Mouse (Mus musculus): Measurements from ENCODE around the gene Alg9. TPM values are rescaled to one million over a fixed set of nuclear protein-coding genes. Genes with fewer than 3 reads are reported as not detected.
A peak's percentile ranks its signal among the peaks of the same experiment; 100 is the strongest.

Alg9 gene
- total RNA-seq (2021), result 10 to 100 TPM; 29.0 to 31.1 TPM
- long read RNA-seq, experiment 1, transcript Alg9-201 (15 exons, 2,873 nt), result major isoform, 14 of 22 reads
- long read RNA-seq, experiment 1, partial matches to known transcripts, result 0 of 22 reads
- long read RNA-seq, experiment 1, other reads (novel, unspliced or antisense), result 8 of 22 reads
- long read RNA-seq, experiment 2, transcript Alg9-201 (15 exons, 2,873 nt), result major isoform, 10 of 28 reads
- long read RNA-seq, experiment 2, partial matches to known transcripts, result 2 of 28 reads
- long read RNA-seq, experiment 2, other reads (novel, unspliced or antisense), result 14 of 28 reads

DNA sequence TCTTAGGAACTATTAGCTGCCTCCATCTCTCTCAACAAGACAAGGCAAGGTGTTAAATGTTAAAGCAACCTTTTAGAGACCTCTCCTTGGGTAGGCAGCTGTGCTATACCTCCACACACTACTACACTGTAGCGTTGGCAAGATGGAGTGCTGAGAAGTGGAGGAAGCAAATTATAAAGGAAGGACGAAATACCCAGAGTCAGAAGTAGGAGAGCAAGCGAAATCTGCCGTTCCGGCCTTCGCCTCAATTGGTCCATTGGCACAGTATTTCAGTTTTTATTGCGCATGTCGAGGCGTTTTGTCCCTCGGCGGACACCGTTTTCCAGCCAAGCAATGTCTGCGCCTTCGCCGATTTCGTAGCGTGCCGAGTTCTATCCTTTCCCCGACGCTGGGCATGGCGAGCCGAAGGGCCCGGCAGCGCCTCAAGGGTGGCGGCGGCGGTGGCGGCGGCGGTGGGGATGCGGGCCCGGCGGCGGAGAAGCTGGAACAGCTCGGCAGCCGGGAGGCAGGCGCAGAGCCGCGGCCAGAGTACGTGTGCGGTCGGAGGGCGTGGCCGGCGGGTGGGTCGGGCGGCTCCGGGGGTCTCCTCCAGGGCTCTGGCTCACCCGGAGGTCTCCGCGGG lies at the start of gene Alg9, which contains the start of gene 1110032A03Rik:
Gene Alg9 (plus strand): TSS at position 29 of the 622 bp plus-strand sequence.
Gene 1110032A03Rik (minus strand): TSS at position 530 of the 622 bp plus-strand sequence.
- peak; percentile 81 to 91 for DNase-seq (ENCODE audit: low spot score in 2 of 2)
- peak within 1 kb of the TSS; percentile 71 for H3K4me3 ChIP-seq
- H3K27ac ChIP-seq, result peak within 1 kb of the TSS; percentile 90
- 0 out of 2 replicates have a peak, but pooled peaks have one; percentile 16 for TF ChIP-seq CTCF (conservative IDR thresholded peaks at IDR 0.05)

DNA sequence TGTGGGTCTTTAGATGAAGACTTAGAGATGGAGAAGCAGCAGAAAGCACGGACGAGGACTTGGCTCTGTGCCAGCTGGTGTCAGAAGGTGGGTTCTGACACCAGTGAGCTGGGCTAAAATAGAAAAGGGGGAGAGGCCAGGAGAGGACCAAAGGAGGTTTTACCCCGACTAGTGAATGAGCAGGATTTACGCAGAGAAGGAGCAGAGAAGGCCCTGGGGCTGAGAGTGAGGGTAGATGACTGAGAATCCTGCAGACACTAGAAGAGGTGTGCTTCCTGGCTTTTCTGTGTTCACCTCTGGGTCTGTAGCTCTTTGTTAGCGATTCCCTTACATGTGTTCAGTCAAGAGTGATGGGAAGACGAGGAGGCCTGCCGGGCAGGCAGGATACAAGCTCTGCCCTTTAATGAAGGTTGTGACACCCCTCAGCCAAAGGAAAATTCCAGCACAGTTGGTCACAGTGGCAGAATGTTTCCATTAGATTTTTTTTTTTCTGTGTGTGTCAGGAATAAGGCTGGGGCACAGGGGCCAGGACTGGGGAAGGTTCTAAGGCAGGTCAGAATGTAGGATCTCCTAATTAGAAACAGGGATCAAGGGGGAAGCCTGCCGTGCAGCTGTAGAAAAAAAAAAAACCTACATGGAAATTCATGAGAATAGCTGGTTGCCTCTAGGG lies 48.8 kb upstream of the Alg9 start:
- Histone ChIP-seq H3K4me3 (no peak overlapping the region), H3K27ac (peak overlapping the region; percentile 12; the same call in 1 of the 2 replicates)
- TF ChIP-seq CTCF (conservative IDR thresholded peaks at IDR 0.05), result no peak
- no peak for DNase-seq (ENCODE audit: low spot score in 2 of 2)

GRCm38 (mm10) chr9:50727171-50727924 lies 47.5 kb upstream of the Alg9 start:
- DNase-seq (ENCODE audit: low spot score in 2 of 2), result peak in 1 of 2 experiments; percentile 53
- peak overlapping the region; percentile 65 for H3K4me3 ChIP-seq
- no peak for TF ChIP-seq CTCF (conservative IDR thresholded peaks at IDR 0.05)
- H3K27ac ChIP-seq, result peak overlapping the region; percentile 85

DNA sequence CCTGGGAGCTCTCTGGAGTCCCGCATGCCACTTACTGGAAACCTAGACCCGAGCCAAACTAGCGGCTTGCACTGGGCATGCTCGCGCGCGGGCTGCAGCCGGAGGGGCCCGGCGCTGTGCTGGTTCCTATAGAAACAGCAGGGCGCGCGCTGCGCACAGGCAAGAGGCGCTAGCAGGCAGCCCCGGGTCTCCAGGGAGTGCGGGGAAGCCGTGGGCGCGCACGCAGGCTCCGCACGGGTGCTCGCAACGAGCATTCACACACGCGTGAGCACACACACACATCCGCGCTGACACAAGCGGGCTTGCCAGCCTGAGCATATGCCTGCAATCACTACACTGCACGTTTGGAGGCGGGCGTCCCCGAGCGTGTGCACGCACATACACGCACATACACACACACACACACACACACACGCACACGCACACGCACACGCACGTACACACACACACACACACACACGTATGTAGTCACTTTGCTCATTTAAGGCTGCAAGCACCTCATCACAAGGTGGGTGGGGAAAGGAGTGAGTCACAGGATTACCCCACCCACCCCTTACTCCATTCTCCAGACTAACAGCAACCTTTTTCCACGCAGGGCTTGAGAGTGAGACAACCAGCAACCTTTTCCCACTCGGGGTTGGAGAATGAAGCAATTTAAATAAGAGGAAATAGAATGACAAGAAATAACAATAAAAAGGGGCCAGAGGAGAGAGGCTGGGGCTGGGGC lies 46.7 kb upstream of the Alg9 start:
- Histone ChIP-seq H3K4me3 (peak overlapping the region; percentile 65), H3K27ac (peak overlapping the region; percentile 85)
- peak; percentile 34; the same call in 1 of the 2 replicates for TF ChIP-seq CTCF (conservative IDR thresholded peaks at IDR 0.05)
- peak; percentile 82 to 89 for DNase-seq (ENCODE audit: low spot score in 2 of 2)

- peak overlapping the region; percentile 15; the same call in 1 of the 2 replicates for H3K27ac ChIP-seq
- H3K4me3 ChIP-seq, result no peak overlapping the region
- no peak for DNase-seq (ENCODE audit: low spot score in 2 of 2)
- no peak for TF ChIP-seq CTCF (conservative IDR thresholded peaks at IDR 0.05)
Measured at GRCm38 (mm10) chr9:50729600-50729999, 45.2 kb upstream of the Alg9 start.

- TF ChIP-seq CTCF (conservative IDR thresholded peaks at IDR 0.05), result no peak
- Histone ChIP-seq H3K4me3 (no peak overlapping the region), H3K27ac (no peak overlapping the region)
- DNase-seq (ENCODE audit: low spot score in 2 of 2), result no peak
Measured at GRCm38 (mm10) chr9:50732560-50732959, 42.3 kb upstream of the Alg9 start.

GRCm38 (mm10) chr9:50734989-50735388 lies 39.8 kb upstream of the Alg9 start:
- peak in 1 of 2 experiments; percentile 68 for DNase-seq (ENCODE audit: low spot score in 2 of 2)
- peak overlapping the region; percentile 8 for H3K4me3 ChIP-seq
- peak; percentile 91 for TF ChIP-seq CTCF (conservative IDR thresholded peaks at IDR 0.05)
- H3K27ac ChIP-seq, result no peak overlapping the region

- no peak for TF ChIP-seq CTCF (conservative IDR thresholded peaks at IDR 0.05)
- peak; percentile 91 to 93 for DNase-seq (ENCODE audit: low spot score in 2 of 2)
- Histone ChIP-seq H3K4me3 (peak within 1 kb of the TSS; percentile 60), H3K27ac (peak within 1 kb of the TSS; percentile 71)
Measured at GRCm38 (mm10) chr9:50738914-50739870, 35.6 kb upstream of the Alg9 start, which contains the start of gene Dixdc1. Gene Dixdc1, minus strand, starts transcription at chr9:50739517.

GRCm38 (mm10) chr9:50740867-50741784 lies 33.7 kb upstream of the Alg9 start:
- TF ChIP-seq CTCF (conservative IDR thresholded peaks at IDR 0.05), result no peak
- Histone ChIP-seq H3K27ac (no peak overlapping the region), H3K4me3 (no peak overlapping the region)
- peak in 1 of 2 experiments; percentile 41 for DNase-seq (ENCODE audit: low spot score in 2 of 2)

- H3K27ac ChIP-seq, result no peak overlapping the region
- DNase-seq (ENCODE audit: low spot score in 2 of 2), result no peak
- no peak for TF ChIP-seq CTCF (conservative IDR thresholded peaks at IDR 0.05)
Measured at GRCm38 (mm10) chr9:50742261-50742660, 32.6 kb upstream of the Alg9 start.

More at GRCm38 (mm10) chr9:50742261-50742660, 32.6 kb upstream of the Alg9 start:
- no peak overlapping the region for H3K4me3 ChIP-seq
